Mouse (Mus musculus): ENCODE measurements at regions not wholly inside any gene's neighbourhood (a gene's known extent, or its start where the extent isn't known, plus 50 kb on each side); places are given as distances from the start of the nearest gene placed in this dataset.
A peak's percentile ranks its signal among the peaks of the same experiment; 100 is the strongest.

- no peaks in the 10 kb centered on the region for H3K36me3 ChIP-seq (ENCODE audit: insufficient read depth, low read length)
- TF ChIP-seq POU5F1 (IDR thresholded peaks at IDR 0.05; ENCODE audit: borderline replicate concordance, low read length) (no peak), NANOG (IDR thresholded peaks at IDR 0.05; ENCODE audit: borderline replicate concordance, low read length) (no peak), CTCF (conservative IDR thresholded peaks at IDR 0.05; ENCODE audit: low read length) (no peak)
Observed at GRCm38 (mm10) chrX:11082845-11083244, 216.2 kb upstream of the H2al1a start.

GRCm38 (mm10) chrX:11086257-11087072 is 212.6 kb upstream of the H2al1a start:
- Histone ChIP-seq H3K36me3 (ENCODE audit: insufficient read depth, low read length) (no peaks in the 10 kb centered on the region), H3K4me1 (replicated peaks; ENCODE audit: low read depth, low read length) (no peaks in the 10 kb centered on the region), H3K4me3 (replicated peaks; ENCODE audit: low read length) (no peak overlapping the region), H3K27me3 (ENCODE audit: insufficient read depth, low read length) (no peaks in the 10 kb centered on the region), H3K9me3 (ENCODE audit: low read length) (no peaks in the 10 kb centered on the region)
- TF ChIP-seq CTCF (conservative IDR thresholded peaks at IDR 0.05; ENCODE audit: low read length) = no peak
- no peak for TF ChIP-seq NANOG (IDR thresholded peaks at IDR 0.05; ENCODE audit: borderline replicate concordance, low read length)
- no peak for TF ChIP-seq POU5F1 (IDR thresholded peaks at IDR 0.05; ENCODE audit: borderline replicate concordance, low read length)

More at GRCm38 (mm10) chrX:11082845-11083244, 216.2 kb upstream of the H2al1a start:
- H3K9me3 ChIP-seq (ENCODE audit: low read length) = no peaks in the 10 kb centered on the region
- no peak overlapping the region for H3K4me3 ChIP-seq (replicated peaks; ENCODE audit: low read length)
- no peaks in the 10 kb centered on the region for H3K4me1 ChIP-seq (replicated peaks; ENCODE audit: low read depth, low read length)
- no peaks in the 10 kb centered on the region for H3K27me3 ChIP-seq (ENCODE audit: insufficient read depth, low read length)

- Histone ChIP-seq H3K36me3 (ENCODE audit: insufficient read depth, low read length) (no peaks in the 10 kb centered on the region), H3K4me3 (replicated peaks; ENCODE audit: low read length) (no peak overlapping the region), H3K9me3 (ENCODE audit: low read length) (no peaks in the 10 kb centered on the region), H3K27me3 (ENCODE audit: insufficient read depth, low read length) (no peaks in the 10 kb centered on the region), H3K4me1 (replicated peaks; ENCODE audit: low read depth, low read length) (no peaks in the 10 kb centered on the region)
- peak; percentile 35 for TF ChIP-seq CTCF (conservative IDR thresholded peaks at IDR 0.05; ENCODE audit: low read length)
- no peak for TF ChIP-seq POU5F1 (IDR thresholded peaks at IDR 0.05; ENCODE audit: borderline replicate concordance, low read length)
Observed at GRCm38 (mm10) chrX:11087913-11088312, 211.1 kb upstream of the H2al1a start.

- Histone ChIP-seq H3K27me3 (ENCODE audit: insufficient read depth, low read length) (no peaks in the 10 kb centered on the region), H3K4me1 (replicated peaks; ENCODE audit: low read depth, low read length) (no peaks in the 10 kb centered on the region), H3K9me3 (ENCODE audit: low read length) (no peaks in the 10 kb centered on the region), H3K4me3 (replicated peaks; ENCODE audit: low read length) (no peak overlapping the region), H3K36me3 (ENCODE audit: insufficient read depth, low read length) (no peaks in the 10 kb centered on the region)
- TF ChIP-seq NANOG (IDR thresholded peaks at IDR 0.05; ENCODE audit: borderline replicate concordance, low read length) = no peak
- no peak for TF ChIP-seq POU5F1 (IDR thresholded peaks at IDR 0.05; ENCODE audit: borderline replicate concordance, low read length)
- TF ChIP-seq CTCF (conservative IDR thresholded peaks at IDR 0.05; ENCODE audit: low read length) = no peak
Observed at GRCm38 (mm10) chrX:11088506-11088905, 210.6 kb upstream of the H2al1a start.

GRCm38 (mm10) chrX:11090432-11090831 is 208.6 kb upstream of the H2al1a start:
- Histone ChIP-seq H3K9me3 (ENCODE audit: low read length) (no peaks in the 10 kb centered on the region), H3K4me3 (replicated peaks; ENCODE audit: low read length) (no peak overlapping the region), H3K4me1 (replicated peaks; ENCODE audit: low read depth, low read length) (no peaks in the 10 kb centered on the region), H3K27me3 (ENCODE audit: insufficient read depth, low read length) (no peaks in the 10 kb centered on the region), H3K36me3 (ENCODE audit: insufficient read depth, low read length) (no peaks in the 10 kb centered on the region)
- TF ChIP-seq CTCF (conservative IDR thresholded peaks at IDR 0.05; ENCODE audit: low read length) (peak; percentile 12; the same call in 1 of the 2 replicates), POU5F1 (IDR thresholded peaks at IDR 0.05; ENCODE audit: borderline replicate concordance, low read length) (no peak)

GRCm38 (mm10) chrX:11097581-11098254 is 201.3 kb upstream of the H2al1a start:
- Histone ChIP-seq H3K9me3 (ENCODE audit: low read length) (no peaks in the 10 kb centered on the region), H3K36me3 (ENCODE audit: insufficient read depth, low read length) (no peaks in the 10 kb centered on the region)

GRCm38 (mm10) chrX:11098366-11098765 is 200.7 kb upstream of the H2al1a start:
- Histone ChIP-seq H3K9me3 (ENCODE audit: low read length) (no peaks in the 10 kb centered on the region), H3K4me1 (replicated peaks; ENCODE audit: low read depth, low read length) (0 out of 2 replicates have a peak, but pooled peaks cover 5% of the 10 kb centered on the region), H3K27me3 (ENCODE audit: insufficient read depth, low read length) (no peaks in the 10 kb centered on the region), H3K4me3 (replicated peaks; ENCODE audit: low read length) (no peak overlapping the region), H3K36me3 (ENCODE audit: insufficient read depth, low read length) (no peaks in the 10 kb centered on the region)
- TF ChIP-seq POU5F1 (IDR thresholded peaks at IDR 0.05; ENCODE audit: borderline replicate concordance, low read length) (no peak), NANOG (IDR thresholded peaks at IDR 0.05; ENCODE audit: borderline replicate concordance, low read length) (no peak), CTCF (conservative IDR thresholded peaks at IDR 0.05; ENCODE audit: low read length) (no peak)

More at GRCm38 (mm10) chrX:11097581-11098254, 201.3 kb upstream of the H2al1a start:
- H3K27me3 ChIP-seq (ENCODE audit: insufficient read depth, low read length) = no peaks in the 10 kb centered on the region
- no peak for TF ChIP-seq NANOG (IDR thresholded peaks at IDR 0.05; ENCODE audit: borderline replicate concordance, low read length)
- no peak for TF ChIP-seq POU5F1 (IDR thresholded peaks at IDR 0.05; ENCODE audit: borderline replicate concordance, low read length)
- no peak for TF ChIP-seq CTCF (conservative IDR thresholded peaks at IDR 0.05; ENCODE audit: low read length)
- H3K4me1 ChIP-seq (replicated peaks; ENCODE audit: low read depth, low read length) = 0 out of 2 replicates have a peak, but pooled peaks cover 5% of the 10 kb centered on the region
- no peak overlapping the region for H3K4me3 ChIP-seq (replicated peaks; ENCODE audit: low read length)

GRCm38 (mm10) chrX:11099146-11100087 is 199.6 kb upstream of the H2al1a start:
- no peak for TF ChIP-seq NANOG (IDR thresholded peaks at IDR 0.05; ENCODE audit: borderline replicate concordance, low read length)
- TF ChIP-seq CTCF (conservative IDR thresholded peaks at IDR 0.05; ENCODE audit: low read length) = no peak
- no peak for TF ChIP-seq POU5F1 (IDR thresholded peaks at IDR 0.05; ENCODE audit: borderline replicate concordance, low read length)
- Histone ChIP-seq H3K4me3 (replicated peaks; ENCODE audit: low read length) (no peak overlapping the region), H3K4me1 (replicated peaks; ENCODE audit: low read depth, low read length) (0 out of 2 replicates have a peak, but pooled peaks cover 5% of the 10 kb centered on the region), H3K36me3 (ENCODE audit: insufficient read depth, low read length) (no peaks in the 10 kb centered on the region), H3K9me3 (ENCODE audit: low read length) (no peaks in the 10 kb centered on the region), H3K27me3 (ENCODE audit: insufficient read depth, low read length) (no peaks in the 10 kb centered on the region)

Data from E14TG2a.4 (cell line).